Mouse (Mus musculus) c-Kit-positive CD71-negative TER-119-negative erythroid progenitor cells, embryonic 14.5 days (primary cell): ENCODE data around the gene Wdr20.

ENCODE experiments used
- DNase-seq: peaks from one replicate; pipeline ENCODE4 v3.0.0-alpha.2; 2013; ENCODE audit warnings: low read depth

Wdr20 gene

DNA sequence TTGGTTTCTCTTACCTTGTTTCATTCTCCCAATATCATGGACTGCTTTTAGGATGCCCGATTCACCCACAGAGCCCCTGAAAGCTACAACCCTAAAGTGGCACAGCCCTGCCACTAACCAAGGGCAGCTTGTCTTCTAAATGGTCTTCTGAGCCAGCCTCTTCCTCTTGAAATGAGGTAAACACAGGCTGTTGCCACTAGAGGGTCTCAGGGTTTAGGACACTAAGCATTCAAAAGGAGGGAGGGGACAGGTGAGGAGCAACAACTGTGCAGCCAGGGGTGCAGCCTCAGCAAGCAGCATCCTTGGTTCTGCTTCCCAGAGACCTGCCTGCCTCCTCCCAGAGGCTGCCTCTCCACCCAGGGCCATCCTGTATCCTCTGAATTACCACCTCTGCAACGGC lies 84.0 kb downstream of the Wdr20 start:
- DNase-seq = no peak

DNA sequence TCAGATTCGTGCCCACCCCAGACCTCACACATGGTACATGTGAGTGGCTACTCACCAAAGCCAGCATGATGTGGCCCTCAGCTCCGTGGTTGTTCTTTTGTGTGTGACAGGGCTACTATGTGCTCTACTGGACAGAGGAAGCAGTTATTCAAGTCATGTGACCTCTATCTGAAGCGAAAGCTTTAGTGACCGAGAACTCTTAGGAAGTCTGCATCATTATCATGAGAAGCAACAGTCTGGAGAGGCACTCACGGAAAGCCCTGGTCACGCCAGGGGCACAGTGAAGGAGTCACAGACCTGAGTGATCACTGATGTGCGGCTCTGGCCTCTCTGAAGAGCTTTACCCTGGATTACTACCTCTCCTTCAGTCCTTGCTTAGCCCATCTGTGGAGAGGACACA lies 84.6 kb downstream of the Wdr20 start:
- no peak for DNase-seq

DNA sequence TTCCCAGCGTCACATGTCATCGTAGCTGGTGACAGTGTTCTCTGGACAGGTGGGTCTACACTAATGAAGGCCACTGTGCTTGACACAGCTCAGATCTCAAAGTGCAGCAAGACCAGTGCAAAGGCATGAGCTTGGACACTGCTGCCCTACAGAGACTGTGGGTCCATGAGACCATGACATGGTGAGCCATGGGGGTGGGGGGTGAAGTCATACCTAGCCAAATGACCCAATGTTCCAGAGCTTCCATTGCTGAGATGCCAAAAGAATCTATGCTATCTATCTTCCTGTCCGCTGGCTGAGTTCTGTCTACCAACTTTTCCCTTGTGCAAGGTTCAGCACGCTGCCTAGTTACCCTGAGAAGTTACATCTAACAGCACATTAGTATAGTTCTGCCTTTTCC lies 91.2 kb downstream of the Wdr20 start:
- DNase-seq = no peak

DNA sequence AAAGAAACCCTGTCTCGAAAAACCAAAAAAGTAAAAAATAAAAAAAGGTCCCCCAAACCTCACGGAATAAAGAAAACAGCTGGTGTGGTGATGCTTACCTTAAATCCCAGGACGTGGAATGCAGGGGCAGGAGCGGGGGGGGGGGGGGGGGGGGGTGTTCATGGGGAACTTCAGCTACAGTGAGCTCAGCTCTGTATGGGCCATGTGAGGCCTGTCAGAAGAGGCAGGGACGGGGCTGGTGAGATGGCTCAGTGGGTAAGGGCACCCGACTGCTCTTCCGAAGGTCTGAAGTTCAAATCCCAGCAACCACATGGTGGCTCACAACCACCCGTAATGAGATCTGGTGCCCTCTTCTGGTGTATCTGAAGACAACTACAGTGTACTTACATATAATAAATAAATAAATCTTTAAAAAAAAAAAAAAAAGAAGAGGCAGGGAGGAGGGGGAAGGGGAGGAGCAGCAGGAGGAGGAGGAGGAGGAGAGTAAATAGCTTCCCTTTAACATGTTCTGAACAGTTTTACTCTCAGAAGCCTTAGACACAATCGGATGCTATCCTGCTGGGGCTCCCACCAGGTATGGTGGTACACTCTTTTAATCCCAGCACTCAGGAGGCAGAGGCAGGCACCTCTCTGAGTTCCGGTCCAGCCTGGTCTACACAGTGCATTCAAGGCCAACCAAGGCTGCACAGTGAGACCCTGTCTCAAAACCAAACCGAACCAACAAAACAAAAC lies 92.7 kb downstream of the Wdr20 start:
- DNase-seq = no peak

DNA sequence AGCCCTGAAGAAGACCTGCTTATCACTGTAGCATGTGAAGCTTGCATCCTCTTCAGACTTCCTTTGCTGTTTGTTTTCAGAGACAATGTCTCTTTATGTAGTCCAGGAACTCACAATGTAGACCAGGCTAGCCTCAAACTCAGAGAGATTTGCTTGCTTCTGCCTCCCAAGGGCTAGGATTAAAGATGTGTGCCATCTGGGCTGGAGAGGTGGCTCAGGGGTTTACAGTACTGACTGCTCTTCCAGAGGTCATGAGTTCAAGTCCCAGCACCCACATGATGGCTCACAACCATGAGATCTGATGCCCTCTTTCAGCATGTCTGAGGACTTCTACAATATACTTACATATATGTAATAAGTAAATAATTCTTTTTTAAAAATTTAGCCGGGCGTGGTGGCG lies 97.4 kb downstream of the Wdr20 start:
- DNase-seq = no peak

DNA sequence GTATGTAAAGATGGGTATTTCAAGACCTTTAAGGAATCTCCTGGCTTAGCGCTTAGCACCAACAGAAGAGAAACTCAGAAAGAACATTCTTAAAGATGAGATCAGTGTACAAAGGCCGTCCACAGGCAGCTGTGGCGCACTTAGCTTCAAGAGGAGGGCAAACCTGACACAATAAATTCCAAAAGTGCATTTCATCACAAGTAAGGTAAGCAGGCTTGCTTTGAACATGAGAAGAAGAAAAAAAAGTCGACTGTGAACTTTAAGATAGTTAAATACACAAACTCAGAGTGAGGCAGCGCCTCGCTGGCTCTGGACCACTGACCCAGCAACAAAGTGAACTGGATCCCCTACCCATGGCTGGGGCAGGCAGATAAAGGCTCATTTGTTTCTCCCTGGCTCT lies 99.0 kb downstream of the Wdr20 start:
- DNase-seq = no peak

DNA sequence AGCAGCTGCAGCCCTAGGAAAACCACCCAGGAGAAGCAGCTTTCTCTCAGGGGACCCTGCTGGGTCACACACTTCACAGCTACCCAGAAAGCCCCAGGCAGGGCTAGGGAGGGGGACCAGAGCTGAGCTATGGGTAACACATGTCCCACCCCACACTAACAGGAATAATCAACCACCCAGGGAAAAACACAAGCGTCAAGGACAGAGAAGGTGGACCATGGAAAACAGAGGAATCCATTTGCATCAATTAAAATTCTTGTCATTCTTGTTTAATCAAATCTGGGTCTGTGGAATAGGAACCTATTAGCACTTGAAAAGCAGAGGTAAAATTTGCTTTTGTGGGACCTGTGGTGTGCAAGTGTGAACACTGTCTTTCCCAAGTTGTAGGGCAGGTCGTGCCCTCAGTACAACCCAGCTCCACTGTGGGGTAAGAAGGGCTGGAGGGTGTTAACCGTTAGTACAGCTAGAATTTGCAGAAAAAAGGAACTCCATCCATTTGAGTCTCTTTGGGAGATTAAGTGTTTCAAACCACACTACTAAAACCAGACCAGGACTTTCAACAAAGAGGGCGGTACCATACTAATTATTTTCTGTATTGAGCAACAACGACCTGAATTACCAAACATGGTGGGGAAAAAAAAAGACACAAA lies 99.6 kb downstream of the Wdr20 start:
- DNase-seq = no peak

DNA sequence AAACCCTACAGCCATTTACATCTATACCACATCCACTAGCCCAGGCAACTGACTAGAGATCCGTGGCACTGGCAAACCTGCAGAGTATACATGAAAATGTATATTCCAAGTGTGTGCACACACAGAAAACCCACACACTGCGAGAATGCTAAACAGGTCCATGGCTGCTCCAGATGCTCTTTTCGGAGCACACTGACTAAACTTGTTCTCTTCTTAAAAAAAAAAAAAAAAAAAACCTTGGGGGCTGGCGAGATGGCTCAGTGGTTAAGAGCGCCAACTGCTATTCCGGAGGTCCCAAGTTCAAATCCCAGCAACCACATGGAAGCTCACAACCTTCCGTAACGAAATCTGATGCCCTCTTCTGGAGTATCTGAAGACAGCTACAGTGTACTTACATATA lies 100.1 kb downstream of the Wdr20 start:
- DNase-seq = no peak

DNA sequence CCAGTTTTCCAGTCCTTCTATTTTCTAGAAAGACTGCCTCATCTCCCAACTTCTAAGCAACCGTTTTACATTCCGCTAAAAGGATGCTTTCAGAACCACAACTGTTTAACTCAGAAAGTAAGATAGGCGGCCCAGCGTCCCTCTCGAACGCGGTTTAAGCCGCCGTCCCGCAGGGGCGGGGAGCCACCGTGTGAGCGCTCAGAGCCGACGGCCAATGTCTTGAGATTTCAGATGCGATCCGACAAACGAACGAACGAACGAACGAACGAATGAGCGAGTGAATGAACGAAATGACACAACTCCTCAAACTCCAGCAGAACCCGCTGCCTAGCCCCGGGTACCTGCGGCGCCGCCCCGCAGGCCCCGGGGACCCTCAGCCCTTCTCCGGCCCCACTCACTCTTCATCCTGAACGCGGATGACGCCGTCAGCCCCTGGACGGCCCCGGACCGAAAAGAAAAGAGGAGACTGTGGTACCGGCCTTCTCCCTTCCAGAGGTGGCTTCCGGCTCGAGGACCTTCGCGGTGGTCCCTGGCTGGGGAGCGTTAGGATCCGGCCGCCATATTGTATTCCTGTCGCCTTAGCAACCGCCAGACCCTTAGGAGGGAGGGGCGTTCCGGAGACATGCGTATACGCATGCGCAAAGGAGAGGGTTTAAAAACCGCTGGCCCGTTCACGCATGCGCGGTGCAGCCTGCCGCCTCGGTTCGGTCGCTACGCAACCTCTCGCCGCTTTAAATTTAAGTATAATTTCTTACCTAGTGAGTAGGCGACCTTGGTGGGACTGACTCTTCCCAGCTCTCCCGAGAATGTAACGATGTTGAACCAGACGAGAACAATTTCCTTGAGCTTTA lies 102.8 kb downstream of the Wdr20 start, which contains the start of gene Mok:
Gene Mok (minus strand): TSS at position 592 of the 851 bp plus-strand sequence.
- peak; percentile 87 for DNase-seq

DNA sequence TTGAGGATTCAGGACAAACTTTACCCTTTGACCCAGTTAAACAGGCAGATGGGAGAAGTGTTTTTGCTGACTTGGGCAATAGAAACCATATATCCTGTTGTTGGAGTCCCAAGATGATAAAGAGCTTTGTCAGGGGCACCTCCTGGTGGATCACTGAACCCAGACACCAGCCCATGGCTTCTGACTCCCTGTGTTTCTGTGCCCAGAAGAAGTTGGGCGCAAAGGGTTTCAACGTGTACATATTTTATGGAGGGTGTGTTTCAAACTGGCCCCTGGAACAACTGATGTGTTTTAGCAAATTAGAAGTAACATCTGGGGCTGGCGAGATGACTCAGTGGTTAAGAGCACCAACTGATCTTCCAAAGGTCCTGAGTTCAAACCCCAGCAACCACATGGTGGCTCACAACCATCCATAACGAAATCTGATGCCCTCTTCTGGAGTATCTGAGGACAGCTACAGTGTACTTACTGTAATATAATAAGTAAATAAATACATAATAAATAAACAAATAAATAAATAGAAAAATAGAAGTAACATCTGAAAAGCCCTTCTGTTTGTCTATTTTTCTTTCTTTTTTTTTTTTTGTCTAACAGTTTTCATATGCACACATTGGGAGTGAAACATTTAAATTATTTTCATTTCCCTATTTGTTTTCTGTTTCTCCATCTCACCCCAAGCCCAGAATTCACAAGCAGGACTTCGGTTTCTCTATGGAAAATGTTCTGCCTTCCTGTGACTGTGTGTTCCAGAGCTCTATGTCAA lies 104.2 kb downstream of the Wdr20 start:
- no peak for DNase-seq

DNA sequence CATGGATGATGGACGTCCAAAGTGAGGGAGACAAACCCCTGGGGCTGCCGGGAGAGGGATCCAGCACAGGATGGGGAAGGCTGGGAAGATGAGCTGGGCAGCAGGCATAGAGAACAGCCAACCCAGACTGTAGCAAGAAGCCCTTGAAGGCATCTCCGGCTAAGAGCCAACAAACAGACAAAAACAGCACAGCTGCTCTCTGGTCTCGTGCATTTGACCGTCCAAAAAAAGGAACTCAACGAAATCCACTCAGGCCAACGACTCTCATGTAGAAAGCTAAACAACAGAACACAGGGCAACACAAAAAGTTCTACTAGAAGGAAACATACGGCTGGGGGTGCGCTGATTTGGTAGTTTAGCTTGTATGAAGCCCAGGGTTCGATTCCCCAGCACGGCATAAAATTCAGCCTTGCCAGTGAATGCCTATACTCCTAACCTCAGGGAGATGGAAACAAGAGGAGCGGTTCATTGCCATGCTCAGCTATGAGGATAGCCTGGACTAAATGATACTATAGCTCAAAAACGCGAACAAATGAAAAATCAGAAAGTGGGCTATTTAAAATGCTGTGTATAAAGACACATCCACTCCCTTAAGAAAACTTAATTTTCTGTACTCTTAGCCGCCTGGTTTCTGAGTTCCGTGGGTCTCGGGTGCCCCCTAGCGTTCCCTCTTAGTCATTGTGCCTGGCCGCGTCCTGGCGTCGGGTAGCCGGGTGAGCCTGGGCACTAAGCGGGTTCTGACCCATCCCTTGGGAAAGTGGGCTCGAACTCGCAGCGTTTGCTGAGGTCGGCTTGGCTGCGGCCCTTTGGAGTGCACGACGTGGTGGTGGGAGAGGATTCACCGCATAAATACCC lies 105.7 kb downstream of the Wdr20 start:
- peak; percentile 83 for DNase-seq

DNA sequence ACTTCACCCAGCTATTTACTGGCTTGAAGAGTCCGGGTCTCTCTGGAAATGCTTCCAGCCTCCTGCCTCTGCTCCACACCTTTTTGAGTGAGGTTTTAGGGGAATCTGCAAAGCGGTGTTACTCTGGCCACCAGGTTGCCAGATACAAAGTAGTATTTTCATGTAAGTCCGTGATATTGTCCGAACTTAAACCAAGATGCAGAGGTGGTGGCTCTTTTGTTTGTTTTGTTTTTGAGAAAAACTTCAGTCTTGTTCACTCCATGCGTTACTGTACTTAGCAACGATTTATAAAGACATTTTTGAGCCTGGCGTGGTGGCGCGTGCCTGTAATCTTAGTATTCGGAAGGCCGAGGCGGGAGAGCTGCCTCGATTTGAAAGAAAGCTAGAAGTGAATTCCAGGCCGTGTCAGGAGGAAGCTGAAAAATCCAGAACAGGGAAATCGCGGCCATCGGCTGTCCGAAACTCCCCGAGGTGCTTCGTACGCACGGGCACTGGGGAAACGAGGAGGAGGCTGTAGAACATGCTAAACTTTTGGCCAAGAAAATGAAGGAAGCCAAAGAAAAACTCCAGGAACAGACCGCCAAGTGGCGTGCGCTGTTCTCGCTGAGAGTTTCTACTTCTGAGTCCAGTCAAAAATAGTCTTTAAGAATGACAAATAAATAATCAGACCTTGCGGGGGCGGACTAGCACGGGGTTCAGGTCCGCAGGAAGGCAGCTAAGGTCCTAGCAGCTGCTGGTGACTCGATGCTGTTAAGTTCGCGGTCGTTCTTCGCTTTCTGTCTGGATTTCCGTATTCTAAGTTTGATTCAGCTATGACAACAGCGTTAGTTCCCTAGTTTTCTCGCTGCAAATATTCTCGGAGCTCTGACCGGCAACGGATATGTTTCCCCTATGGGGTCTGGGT lies 106.7 kb downstream of the Wdr20 start:
- DNase-seq = no peak

DNA sequence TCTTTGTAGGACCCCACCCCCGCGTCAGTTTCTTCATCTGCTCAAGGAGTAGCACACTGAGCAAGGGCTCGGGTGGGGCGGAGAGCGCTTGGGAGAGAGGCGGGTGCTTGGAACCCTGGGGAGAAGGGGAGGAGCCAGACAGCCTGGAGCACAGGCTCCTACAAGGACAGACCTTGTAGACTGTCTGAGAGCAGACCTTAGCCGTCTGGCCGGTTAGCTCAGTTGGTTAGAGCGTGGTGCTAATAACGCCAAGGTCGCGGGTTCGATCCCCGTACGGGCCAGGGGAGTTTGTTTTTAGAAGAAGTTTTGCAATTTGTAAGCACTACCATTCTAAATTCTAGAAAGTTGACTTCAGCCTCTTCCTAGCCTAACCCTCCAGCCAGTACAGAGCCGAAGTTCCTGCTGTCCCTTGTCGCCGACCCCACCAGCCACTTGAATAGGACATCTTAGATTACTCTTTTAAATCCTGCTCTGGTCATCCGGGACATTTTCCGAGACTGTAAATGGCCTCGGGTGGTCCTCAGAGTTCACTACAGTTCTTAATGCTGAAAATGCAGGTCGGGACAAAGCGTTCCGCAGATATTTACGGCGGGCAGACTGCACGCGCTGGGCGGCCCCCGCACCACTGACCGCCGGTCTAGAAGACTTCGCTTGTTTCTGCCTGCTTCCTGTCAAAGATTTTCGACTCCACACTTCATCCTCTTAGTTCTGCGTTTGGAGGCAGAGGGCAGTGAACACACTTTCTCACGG lies 107.6 kb downstream of the Wdr20 start:
- peak; percentile 97 for DNase-seq

DNA sequence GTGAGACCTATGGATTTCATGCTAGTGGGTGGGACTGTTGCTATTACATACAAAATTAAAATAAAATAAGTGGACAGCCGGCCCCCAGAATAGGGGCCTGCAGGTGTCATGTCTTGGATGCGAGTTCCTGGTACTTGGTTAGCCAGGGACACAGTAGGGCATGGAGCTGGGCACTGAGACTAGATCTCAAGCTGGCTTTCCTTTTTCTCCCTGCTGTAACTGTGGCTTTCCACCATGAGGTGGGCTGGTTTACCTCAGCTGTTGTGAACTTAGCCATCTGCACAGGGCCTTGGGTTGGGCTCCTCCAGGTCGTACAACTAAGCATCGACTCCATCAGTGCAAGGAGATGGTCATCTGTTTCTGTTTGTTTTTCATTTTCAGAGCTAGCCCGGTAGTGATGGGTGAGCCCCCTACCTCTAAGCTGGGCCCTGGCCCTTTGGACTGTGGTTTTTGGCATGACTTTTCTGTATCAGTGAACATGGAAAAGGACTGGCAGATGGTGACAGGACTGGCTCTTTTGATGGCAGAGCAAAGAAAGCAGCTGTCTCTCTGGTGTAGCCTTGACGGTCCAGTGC lies 108.5 kb downstream of the Wdr20 start:
- DNase-seq = no peak

DNA sequence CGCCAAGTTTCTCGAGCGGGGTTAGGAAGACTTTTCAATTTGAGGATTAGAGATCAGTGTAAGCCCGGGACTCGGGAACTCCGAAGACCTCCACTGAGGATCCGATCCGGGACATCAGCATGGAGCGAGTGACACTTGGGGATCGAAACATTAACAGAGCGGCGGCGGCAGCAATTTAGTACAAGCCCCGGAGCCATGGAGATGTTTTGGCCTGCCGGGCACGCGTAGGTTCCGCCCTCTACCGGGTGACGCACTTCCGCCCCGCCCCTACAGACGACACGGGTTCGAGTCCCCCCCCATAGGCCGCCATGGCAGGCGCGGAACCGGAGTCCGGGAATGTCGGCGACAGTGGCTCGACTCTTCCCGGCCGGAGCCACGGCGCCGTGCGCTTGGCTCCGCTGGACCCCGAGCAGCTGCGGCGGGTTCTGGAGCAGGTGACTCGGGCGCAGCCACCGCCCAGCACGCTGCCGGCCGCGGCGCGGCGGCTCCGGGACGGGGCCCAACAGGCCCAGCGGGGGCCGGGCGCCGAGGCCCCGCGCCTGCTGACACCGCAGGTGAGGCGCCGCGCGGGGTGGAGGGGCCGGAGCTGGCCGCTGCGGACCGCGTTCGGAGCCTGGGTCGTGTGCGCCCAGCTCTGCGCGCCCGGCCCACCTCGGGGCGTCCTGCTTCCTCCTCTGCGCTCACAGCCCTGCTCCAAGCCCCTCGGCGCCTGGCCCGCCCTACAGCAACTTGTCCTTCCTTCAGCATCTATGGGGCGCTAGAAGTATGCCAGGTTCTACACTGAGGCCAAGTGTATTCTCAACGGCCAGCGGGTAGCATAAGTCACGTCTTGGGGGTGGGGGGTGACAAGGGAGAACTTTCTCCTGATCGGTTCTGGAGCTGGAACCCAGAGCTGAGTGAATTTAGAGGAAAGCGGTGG lies 112.5 kb downstream of the Wdr20 start, which contains the start of gene Zfp839:
Gene Zfp839 (plus strand): TSS at position 244 of the 919 bp plus-strand sequence.
- DNase-seq = no peak

DNA sequence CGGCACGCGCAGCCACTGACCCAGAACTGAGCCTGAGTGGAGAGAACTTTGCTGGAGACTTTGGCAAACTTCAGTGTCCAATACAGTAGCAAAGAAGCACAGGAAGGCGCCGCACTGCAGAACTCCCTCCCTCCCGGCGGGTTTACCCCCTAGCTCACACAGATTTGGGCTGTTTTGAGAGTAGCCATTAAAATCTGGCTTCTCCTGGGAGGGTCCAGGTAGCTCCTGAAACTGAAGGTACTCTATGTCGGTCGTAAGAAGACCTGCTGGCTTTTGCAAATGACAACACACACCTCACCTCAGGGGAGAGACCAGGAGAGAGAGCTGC lies 113.1 kb downstream of the Wdr20 start:
- DNase-seq = no peak

DNA sequence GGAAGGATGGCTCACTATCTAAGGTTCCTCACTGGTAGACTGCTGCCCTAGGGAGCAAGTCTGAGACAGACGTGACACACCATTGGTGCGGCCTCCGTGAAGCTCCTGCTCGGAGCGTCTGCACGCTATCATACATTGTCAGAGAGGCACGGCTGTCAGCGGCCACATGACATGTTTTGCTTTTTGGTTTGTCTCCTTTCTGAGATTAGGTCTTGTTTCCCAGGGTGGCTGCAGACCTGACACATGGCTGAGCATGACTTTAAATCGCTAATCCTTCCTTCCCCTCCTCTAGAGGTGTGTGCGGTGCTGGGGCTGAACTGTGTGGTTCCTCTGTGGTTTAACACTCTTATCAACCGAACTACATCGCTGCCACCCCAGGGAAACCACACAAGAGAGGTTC lies 113.7 kb downstream of the Wdr20 start:
- DNase-seq = no peak

DNA sequence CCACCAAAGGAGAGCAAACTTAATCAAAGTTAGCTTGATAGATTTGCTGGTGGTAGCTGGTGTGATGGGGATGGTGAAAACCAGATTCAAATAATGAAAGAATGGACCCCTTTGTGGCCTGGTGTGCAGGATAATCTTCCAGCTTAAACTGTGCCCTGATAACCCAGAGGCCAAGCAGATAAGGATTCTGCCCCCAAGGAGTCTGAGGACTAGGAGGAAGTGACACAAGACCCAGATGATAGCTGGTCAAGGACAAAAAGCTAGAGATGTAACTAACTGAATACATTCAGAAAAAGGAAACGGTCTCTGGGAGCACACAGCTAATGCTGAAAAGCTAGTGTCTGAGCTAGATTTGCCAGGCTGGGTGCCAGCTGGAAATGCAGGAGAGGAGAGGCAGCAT lies 114.2 kb downstream of the Wdr20 start:
- no peak for DNase-seq
